24 mouse cellular contexts compared by ENCODE assay signal in the genomic region with DNA sequence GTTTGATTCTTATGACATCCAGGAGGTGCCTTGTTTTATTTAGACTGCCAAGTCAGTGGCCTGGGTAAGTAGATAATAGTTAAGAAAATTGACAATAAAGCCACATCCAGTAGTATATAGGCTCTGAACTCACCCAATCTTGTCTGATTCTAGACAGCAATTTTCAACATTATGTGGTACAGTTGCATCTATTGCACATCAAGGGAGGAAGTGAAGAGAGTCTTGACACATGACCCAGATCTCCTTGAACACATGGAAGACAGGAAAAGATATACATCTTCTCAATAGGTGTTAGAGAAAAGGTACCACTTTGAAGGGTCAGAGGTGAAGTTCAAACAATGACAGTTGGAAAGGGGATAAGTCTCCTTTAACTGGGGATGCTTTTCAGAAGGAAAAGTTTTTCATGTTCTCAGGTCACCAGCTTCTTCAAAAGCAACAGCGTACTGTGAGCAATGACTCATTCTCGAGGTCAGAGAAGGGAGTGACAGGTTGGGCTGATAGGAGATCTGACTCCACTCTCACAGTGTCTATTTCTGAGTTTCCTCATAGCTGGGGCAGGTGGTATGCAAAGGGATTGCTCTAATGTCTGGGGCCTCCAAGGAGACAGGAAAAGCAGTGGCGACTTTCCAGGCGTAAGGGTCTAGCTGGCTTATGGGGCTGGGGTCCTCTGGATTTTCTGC. TPM values are rescaled to one million over a fixed set of nuclear protein-coding genes. Genes with fewer than 3 reads are reported as not detected.
"Had no signal": no experiment of that assay in that cellular context is flagged by ENCODE, and none has a peak within 500 bp of the region (broad histone marks: within the 10 kb centered on the region; RNA-seq: fewer than 3 reads in every experiment).

No protein-coding gene starts in this region.

- H3K36me3 ChIP-seq: limb, embryonic 12.5 days; midbrain, embryonic 13.5 days; neural tube, embryonic 15.5 days had no signal

- DNase-seq: kidney, adult 8-10 months; kidney, postnatal 25 days; layer of hippocampus, adult 9-11 months; liver; lung, adult 2 months; right cerebral cortex, postnatal 4 days; spleen, adult 18-20 months; thymus, adult 2 months; thymus, postnatal 25 days had no signal

- H3K27ac ChIP-seq: limb, embryonic 12.5 days; liver, embryonic 14.5 days; macrophage; midbrain, embryonic 13.5 days; neural tube, embryonic 15.5 days had no signal

- H3K4me1 ChIP-seq: limb, embryonic 12.5 days; midbrain, embryonic 13.5 days; neural tube, embryonic 15.5 days had no signal

- H3K9me3 ChIP-seq: limb, embryonic 12.5 days; midbrain, embryonic 13.5 days; neural tube, embryonic 15.5 days had no signal

- H3K27me3 ChIP-seq: limb, embryonic 12.5 days; midbrain, embryonic 13.5 days; neural tube, embryonic 15.5 days had no signal

- H3K4me3 ChIP-seq: limb, embryonic 12.5 days; midbrain, embryonic 13.5 days; neural tube, embryonic 15.5 days had no signal

- ATAC-seq: lung, postnatal 0 days; midbrain, embryonic 13.5 days had no signal

RNA-seq across cellular contexts. Expression of gene Il1rn, which starts 18.6 kb away (rescaled TPM):
- total RNA-seq: layer of hippocampus, adult 18-20 months; left cerebral cortex, adult 18-20 months; left cerebral cortex, postnatal 10 days had no signal
- polyA plus RNA-seq: neural tube, embryonic 11.5 days; neural tube, embryonic 15.5 days; testis, adult 2 months had no signal

RNA-seq across cellular contexts. Expression of gene Il1f10, which starts 27.1 kb away (rescaled TPM):
- total RNA-seq: layer of hippocampus, adult 18-20 months; left cerebral cortex, adult 18-20 months; left cerebral cortex, postnatal 10 days; midbrain, postnatal 0 days had no signal
- polyA plus RNA-seq: intestine, embryonic 14.5 days; kidney, embryonic 16.5 days; limb, embryonic 12.5 days; liver, embryonic 14.5 days; lung, adult 2 months; lung, postnatal 0 days; macrophage; midbrain, embryonic 13.5 days; midbrain, postnatal 0 days; neural tube, embryonic 11.5 days; neural tube, embryonic 15.5 days; stomach, embryonic 14.5 days; testis, adult 2 months had no signal

RNA-seq across cellular contexts. Expression of gene Il1f5, which starts 41.3 kb away (rescaled TPM):
- total RNA-seq: layer of hippocampus, adult 18-20 months; left cerebral cortex, adult 18-20 months; left cerebral cortex, postnatal 10 days had no signal
- polyA plus RNA-seq: intestine, embryonic 14.5 days; liver, embryonic 14.5 days; lung, postnatal 0 days; macrophage; midbrain, embryonic 13.5 days; midbrain, postnatal 0 days; neural tube, embryonic 11.5 days; neural tube, embryonic 15.5 days; stomach, embryonic 14.5 days; testis, adult 2 months had no signal
